Mouse (Mus musculus) adrenal gland, postnatal 4 days (tissue): Measurements from ENCODE around the gene Synpo2l. TPM values are rescaled to one million over a fixed set of nuclear protein-coding genes. Genes with fewer than 3 reads are reported as not detected.
A peak's percentile ranks its signal among the peaks of the same experiment; 100 is the strongest.
"Not testable (repeated sequence)": the region's sequence is repeated elsewhere in the genome, so short reads cannot be mapped to it uniquely, and the experiment has no call there.

Experiments
- DNase-seq, 2 experiments: peaks; one replicate each; pipeline ENCODE4 v3.0.0; 2021 to 2022; ENCODE audit warnings: low spot score in 2 of 2, mixed read lengths in 2 of 2
- total RNA-seq, 2 experiments: library from RNA; stranded (reverse); gene quantifications; 2 replicates each; pipeline ENCODE4 v1.2.3; 2021

Gene Synpo2l
- total RNA-seq, 2 experiments from 2014 or later: 3.6 to 11.8 TPM

DNA sequence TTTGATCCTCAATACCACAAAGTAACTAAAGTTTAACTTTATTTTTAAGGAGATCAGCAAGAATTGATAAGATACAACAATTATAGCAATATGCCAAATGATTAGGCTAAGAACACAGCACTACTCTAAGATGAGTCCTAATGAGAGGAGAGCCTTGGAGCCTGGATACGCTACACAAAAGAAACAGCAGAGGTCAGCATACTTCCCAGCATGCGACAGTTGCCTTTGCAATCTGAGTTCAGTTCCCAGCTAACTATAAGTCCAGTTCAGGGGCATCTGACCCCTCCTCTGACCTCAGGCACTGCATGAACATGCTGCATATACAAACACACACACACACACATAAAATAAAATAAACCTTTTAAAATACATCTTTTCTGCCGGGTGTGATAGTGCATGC is 22.6 kb downstream of the Synpo2l start:
- no peak for DNase-seq

DNA sequence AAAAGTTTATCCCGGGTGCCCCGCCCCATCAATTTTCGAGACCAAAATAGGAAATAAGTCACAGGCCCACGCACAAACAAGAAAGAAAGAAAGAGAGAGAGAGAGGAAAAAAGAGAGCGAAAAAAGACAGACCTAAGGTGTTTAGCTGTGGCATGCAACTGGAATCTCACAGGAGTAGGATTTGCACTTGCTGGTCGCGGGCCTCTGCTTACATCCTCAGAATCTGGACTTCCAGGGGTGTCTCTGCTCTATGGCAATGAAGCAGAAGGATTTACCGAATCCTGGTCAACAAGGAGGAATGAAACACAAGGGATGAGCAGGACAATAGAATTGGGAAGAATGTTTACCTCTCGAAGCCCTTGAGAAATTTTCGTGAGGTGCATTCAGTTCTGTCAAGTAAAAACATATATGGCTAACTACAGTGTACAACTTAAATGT is 26.7 kb downstream of the Synpo2l start:
- DNase-seq: no peak

DNA sequence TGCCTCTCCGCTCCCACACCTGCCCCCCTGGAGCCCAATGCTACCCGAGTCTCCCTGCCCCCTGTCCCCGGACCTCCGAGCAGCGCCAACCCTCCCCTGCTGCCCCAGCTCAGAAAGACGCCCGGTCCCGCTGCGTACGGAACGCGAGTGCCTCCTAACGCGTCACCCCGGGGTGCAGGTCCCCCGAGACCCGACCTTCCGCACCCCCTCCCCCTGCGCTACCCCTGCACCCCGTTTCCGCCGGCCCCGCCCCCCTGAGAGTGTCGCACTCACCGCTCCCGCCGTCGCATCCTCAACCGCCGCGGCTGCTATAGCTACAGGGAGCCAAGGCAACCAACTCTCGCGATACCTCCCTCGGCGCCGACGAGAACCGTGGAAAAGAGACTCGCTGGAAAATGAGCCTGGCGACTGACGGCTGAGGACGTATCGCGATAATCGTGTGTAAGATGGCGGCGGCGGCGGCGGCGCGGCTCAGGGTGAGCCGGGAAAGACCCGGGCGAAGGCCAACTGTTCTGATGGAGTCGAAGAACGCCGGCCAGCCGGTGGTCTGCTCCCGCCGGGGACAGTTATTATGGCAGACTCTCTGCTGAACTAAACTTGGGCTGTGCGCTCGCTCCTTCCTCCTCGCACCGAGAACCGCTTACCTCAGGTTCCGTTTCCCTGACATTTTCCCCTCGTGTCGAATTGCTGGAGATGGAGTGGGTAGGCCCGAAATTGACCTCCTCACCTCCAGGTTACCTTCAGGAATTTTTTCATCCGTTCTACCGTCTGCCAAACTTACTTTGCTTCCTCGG is 27.3 kb downstream of the Synpo2l start, which contains the start of gene Usp54:
Usp54 (minus strand) TSS at position 420 of the 794 bp plus-strand sequence.
- DNase-seq: peak; percentile 92 to 94

DNA sequence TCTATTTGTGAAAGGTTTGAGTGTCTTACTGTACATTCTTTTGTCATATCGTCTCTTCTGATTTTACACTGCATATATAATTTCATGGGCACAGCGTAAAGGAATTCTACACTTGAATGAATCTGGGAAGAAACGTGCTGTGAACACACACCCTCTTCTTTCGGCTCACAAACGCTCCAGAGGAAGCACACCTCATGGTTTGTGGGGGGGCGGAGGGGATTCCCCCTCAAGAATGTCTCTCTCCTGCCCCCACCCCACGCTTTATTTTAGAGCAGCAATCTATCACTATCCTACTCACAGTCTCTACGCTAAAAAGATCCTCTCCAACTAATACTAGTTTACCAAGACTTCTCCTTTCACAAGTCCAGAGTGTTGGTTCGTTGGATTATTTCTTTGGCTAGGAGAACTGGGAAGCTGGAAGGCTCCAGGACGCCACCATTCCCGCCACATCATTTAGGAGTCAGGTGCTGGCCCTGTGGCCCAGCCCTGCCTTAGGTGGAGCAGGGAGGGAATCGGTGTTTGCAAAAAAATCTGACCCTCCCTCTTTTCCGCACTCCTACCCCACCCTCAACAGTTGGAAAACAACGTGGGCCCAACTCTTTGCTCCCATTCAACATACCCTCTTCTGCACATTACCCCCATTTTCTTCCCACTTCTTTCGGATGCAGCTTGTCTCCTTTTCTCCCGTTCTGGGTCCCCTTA is 28.1 kb downstream of the Synpo2l start:
- DNase-seq: no peak

DNA sequence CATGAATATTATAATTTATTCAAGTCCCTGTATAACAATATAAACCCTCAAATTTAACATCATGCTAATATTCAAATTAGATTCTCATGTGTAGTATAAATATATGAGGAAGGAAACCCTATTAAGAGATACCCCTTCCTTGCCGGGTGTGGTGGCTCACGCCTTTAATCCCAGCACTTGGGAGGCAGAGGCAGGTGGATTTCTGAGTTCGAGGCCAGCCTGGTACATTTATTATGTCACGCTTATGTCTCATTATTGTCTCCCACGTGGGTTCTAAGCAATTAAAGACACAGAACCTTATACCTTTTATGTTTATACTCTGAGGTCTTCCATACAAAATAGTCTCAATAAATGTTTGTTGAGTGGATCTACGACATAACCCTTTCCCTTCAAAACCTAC is 29.5 kb downstream of the Synpo2l start:
- DNase-seq: no peak

DNA sequence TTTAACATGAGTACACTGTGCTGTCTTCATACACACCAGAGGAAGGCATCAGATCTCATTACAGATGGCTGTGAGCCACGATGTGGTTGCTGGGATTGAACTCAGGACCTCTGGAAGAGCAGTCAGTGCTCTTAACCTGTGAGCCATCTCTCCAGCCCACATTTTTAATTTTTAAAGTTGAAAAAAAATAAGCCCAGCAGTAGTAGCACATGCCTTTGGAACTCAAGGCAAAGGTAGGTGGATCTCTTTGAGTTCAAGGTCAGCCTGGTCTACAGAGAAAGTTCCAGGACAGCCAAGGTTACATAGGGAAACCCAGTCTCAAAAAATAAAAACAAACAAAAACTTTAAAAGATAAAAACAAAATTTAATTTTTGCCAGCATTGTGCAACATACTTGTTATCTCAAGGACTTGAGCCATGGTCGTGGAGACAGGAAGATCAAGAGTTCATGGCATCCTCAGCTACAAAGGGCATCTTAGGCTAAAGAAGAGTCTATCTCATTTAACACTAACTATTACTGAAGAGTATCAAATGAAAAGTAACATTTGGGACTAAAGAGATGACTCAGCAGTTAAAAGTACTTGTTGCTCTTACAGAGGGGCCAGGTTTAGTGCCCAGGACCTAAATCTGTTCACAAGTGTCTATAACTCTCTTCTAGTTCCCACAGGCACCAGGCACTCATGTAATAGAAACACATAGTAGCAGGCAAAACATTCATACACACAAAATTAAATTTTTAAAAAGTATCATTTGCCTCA is 30.2 kb downstream of the Synpo2l start:
- no peak for DNase-seq

DNA sequence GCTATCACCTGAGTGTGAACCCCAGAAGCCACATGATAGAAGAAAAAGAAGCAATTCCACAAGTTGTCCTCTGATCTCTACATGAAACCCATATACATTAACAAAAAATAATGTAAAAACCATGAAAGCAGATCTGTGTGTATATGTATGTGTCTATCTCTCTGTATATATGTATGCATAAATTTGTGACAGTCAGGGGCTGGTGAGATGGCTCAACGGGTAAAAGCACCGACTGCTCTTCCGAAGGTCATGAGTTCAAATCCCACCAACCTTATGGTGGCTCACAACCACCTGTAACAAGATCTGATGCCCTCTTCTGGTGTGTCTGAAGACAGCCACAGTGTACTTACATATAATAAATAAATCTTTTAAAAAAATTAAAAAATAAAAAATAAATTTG is 31.2 kb downstream of the Synpo2l start:
- not testable (repeated sequence) for DNase-seq

DNA sequence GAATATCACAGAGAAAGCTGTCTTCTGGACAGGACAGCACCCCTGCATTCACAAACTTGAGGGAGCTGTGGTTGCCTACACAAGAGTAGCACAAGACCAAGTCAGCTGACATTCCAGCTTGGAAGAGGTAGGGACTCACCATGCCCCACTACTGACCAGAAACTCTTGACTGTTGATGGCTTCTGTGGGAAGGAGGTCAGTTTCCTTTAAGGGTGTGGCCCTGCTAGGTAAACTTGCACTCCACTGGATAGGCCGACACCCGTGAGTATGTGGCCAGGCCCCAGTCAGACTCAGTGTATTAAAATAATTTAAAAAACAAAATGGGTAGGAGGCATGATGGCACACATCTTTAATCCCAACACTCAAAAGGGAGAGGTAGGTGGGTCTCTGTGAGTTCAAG is 32.6 kb downstream of the Synpo2l start:
- DNase-seq: no peak

DNA sequence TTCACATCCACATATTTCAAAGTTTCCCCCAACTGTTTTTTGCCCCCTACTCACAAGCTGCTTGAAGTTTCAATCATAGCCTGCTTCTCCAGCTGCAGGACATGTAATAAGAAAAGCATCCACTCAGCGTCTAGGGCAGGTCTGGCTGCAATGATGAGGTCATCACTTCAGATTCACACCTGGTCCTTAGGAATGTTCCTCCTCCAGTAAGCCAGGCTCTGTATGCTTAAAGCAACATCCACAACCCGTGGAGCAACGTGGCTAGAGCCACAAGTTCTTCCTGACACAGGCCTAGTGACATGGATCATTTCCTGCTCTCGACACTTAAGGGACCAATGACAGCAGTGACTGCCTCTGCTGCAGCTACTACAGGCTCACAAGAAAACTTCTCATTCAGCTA is 36.9 kb downstream of the Synpo2l start:
- DNase-seq: no peak

DNA sequence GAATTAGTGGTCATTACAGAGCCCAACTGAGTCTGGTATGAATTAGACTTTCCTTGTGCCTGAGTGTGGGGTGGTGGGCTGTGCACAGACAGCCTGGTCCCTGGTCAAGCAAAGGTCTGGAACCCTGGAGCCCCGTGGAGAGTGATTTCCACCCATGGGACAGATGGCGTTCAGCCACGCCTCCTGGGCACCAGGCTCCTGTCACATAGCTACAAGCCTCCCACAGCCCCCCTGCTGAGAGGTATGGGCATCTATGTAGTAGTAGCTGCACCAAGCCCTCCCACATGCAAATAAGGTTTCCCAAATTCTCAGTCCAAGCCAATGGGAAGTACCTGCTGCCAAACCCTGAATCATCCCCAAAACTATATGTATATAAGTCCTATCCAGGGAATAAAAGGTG is 41.2 kb downstream of the Synpo2l start:
- no peak for DNase-seq

DNA sequence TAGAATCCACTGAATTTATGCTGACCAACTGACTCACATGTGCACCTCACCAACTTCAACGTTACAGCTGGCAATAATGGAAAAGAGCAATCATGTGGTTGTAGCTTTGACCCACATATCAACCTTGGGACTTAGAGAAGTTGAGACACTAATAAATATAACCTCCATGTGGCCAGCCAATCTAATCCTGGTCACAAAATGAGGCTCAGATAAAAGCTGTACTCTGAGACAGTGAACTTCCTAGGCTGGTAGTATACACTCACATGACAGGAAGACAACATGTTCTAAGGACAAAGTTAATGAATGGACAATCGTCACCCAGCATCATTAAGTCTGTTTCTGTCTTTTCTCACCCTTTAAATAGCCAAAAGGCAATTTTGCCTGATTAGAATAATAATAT is 41.7 kb downstream of the Synpo2l start:
- DNase-seq: no peak

DNA sequence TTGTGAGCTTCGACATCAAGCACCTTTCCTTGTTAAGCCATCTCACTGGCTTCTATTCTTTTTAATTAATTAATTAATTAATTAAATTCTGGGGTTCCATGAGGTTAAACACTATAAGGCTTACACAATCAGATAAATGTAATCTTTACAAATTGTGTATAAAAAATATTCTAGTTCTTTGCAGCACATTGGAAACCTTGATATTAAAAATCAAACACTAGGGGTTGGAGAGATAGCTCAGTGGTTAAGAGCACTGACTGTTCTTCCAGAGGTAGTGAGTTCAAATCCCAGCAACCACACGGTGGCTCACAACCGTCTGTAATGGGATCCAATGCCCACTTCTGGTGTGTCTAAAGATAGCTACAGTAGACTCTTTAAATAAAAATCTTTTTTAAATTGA is 45.2 kb downstream of the Synpo2l start:
- DNase-seq: no peak

DNA sequence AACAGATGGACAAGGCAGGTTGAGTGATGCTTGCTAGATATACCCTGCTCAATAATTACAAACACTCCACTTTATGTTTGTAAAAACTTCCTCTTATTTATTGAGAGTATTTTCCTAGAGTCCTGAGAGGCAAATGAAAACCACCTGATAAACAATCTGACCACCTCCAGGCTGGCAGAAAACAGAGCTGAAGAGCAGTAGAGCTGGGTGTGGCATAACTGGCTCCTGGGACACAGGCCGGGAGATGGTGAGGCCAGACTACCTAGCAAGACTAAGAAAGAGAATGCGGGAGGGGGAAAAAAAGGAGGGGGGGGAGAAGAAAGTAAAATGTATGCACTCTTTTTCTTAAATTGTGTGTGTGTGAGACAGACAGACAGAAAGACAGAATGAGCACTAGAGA is 45.7 kb downstream of the Synpo2l start:
- no peak for DNase-seq

DNA sequence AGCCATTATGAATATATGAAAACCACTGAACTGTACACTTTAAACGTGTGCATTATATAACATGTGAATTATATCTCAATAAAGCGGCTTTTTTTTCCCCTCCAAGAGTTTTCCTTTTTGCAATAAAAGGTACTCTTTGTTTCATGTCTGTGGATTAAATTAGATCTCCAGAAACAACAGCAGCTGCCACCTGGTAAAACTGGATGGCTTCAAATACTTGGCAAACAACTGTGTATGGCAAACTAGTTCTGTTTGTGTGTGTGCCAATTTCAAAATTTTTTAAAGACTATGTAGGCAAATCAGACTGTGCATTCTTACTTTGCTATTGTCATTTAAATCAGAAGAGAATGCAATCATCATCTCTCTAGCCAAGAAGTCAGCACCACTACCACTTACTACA is 46.3 kb downstream of the Synpo2l start:
- DNase-seq: no peak

DNA sequence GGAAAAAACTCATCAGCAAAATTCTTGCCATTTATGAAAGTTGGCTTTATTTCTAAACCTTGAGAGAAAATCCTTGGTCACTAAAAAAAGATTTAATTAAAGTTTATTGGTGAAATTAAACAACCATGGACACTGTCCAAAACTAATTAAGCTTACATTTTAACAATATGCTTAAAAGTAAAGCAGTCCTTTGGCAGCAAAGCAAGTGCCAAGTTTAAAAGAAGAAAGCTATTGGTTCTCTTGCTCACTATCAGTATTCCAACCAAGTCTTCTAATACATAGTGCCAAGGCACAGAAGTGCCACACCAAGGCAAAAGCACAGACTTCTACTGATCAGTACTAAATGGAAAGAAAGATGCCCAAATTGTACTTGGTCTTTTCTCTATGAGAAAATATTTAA is 49.0 kb downstream of the Synpo2l start:
- no peak for DNase-seq

DNA sequence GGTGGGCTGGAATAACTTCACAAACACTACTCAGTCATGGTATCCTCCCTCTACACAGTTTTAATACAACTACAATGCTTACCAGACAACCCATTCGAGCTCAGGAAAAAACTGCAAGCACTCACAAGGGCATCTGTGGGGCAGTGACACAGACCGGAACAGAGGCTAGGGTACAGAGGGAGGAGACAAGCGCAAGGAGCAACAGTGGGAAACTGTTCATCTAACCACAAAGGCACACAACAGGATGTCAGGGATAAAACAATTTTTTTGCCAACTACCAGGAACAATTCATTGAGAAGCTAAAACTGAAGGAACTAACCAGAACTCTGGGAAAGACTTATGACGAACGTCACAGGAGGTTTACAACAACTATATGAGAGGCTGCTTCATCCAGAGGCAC is 49.9 kb downstream of the Synpo2l start:
- DNase-seq: no peak

DNA sequence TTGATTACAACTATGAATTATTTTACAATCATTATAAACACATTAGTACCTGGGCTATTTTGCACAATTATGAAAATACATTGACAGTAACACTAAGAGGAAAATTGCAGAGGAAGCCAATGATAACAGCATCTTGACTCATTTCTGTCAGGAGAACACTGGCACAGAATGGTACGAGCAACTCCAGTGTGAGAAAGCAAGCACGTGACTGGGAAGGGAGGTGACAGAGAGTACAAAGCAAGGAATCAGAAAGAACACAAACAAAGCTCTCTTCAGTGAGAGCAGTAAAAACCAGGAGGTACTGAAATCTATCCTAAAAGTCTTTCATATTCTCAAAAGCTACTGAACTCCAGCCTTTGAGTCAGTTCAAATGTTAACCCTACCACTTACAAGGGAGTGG is 51.7 kb downstream of the Synpo2l start:
- no peak for DNase-seq

DNA sequence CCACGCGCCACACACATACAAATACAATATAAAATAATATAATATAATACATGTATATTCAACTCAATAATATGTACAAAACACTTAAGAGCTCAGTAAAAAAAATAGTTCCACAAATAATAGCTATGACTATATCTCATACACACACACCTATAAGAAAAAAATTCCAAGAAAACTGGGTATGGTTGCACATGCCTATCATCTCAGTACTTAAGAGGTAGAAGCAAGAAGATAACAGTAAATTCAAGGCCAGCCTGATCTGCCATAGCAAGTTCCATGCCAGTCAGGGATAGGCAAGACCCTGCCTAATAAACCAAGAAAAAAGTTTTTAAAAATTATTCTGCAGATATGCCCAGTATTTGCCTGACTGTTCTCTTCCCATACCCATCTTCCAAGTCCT is 53.1 kb downstream of the Synpo2l start:
- no peak for DNase-seq

DNA sequence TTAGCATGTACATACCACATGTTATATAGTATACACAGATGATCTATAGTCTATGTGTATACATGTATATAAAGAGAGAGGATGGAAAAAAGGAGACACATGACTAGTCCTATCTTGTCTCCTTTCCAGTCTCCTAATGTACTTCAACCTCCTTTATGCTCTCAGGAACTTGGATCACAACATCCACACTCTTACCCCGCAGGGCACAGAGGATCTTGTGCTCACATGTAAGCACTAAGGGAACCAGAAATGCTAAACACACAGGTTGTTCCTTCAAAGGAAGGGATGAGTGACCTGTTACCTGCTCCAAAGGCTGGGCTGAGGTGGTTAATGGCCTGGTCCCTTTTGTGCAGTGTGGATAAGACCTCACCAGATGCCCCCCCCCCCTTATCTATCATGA is 55.3 kb downstream of the Synpo2l start:
- DNase-seq: no peak

DNA sequence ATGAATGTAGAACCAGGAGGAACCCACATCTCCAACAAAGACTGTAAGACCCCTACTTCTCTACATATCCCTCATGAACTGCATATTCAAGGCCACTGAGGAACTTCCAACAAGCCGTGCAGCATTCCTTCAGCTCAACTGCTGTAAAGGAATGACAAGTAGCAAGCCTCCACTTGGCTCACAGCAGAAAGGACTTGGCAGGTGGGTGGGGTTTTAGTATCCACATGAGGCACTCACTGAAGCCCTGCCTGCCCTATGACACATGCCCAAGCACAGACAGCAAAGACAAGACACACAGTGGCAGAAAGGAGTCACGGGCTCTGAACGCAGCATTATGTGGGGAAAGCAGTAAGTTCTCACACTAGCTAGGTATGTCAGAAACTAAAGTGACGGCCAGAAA is 58.0 kb downstream of the Synpo2l start:
- no peak for DNase-seq

DNA sequence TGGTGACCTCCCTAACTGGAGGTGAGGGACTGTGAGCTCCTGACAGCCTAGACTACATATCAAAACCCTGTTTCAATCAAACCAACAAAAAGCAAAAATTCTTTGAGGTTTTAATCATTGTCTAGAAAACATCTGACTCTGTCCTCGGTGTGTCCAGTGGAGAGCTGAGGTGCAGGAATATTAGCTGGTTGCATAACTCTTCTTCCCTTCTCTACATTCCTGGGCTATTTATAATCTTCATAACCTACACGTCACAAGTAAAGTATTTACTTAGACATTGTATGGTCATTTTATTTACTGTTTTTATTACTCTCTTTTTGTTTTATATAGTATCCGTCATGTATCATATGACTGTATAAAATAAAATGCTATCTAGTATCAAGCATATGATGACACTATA is 58.6 kb downstream of the Synpo2l start:
- no peak for DNase-seq
